Mouse (Mus musculus): ENCODE measurements at regions not wholly inside any gene's neighbourhood (a gene's known extent, or its start where the extent isn't known, plus 50 kb on each side); places are given as distances from the start of the nearest gene placed in this dataset.
A peak's percentile ranks its signal among the peaks of the same experiment; 100 is the strongest.
"Not testable (repeated sequence)": the region's sequence is repeated elsewhere in the genome, so short reads cannot be mapped to it uniquely, and the experiment has no call there.

DNA sequence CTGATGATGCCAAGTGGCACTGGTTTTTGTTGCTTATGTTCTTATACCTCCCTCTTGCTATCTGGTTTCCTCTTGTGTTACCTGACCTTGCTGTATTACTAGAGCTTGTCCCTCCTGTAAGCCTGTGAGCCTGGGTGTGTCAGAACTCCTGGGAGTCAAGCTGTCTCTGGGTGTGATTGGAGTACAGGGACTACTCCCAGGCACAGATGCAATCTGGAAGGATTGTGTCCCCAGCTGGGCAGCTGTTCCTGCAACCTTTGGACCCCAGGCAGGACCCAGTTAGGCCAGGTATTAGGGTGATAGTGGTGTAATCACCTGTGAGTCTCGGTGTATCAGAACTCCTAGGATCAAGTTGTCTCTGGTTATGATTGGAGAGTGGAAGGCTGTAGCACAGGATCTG is 97.4 kb upstream of the Dock11 start:
- no peaks in the 10 kb centered on the region for H3K9me3 ChIP-seq (ENCODE audit: control insufficient read depth)
- no peak overlapping the region for H3K4me2 ChIP-seq (replicated peaks; ENCODE audit: low read depth)
- no peak overlapping the region for H3K9ac ChIP-seq (ENCODE audit: low read depth, low read length)
- H3K4me1 ChIP-seq (replicated peaks; ENCODE audit: control insufficient read depth, insufficient read depth, low read length) = no peaks in the 10 kb centered on the region
- 30% methylated on average over 1 of the region's 1 CpGs for WGBS
- no peak overlapping the region for H3K4me3 ChIP-seq (ENCODE audit: low read depth, low read length)
- ATAC-seq = peak; percentile 36
- H3K27me3 ChIP-seq (replicated peaks; ENCODE audit: control insufficient read depth, insufficient read depth, low read length) = no peaks in the 10 kb centered on the region
- H3K27ac ChIP-seq (ENCODE audit: low read depth, low read length) = no peak overlapping the region
- TF ChIP-seq CTCF (IDR thresholded peaks at IDR 0.05; ENCODE audit: low read depth) = no peak
- H3K36me3 ChIP-seq (ENCODE audit: control insufficient read depth, insufficient read depth) = no peaks in the 10 kb centered on the region

DNA sequence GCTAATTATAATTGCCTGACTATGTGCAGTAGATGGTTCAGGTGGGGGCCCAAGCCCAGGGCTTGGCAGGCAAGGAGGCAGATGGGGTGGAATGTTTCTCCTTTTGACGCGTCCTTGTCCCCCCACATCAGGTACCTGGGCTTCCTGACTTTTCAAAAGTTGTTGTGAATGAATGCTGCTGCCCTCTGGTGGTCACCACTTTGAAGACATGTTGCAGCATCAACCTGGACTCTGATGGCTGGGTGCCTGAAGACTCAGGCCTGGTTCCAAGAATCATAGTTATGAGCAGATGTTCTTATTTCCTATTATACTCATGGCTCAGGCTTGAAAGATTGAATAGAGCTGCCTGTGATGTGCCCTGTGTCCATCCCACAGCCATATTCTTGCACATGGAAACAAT is 75.4 kb upstream of the Dock11 start:
- 53% methylated on average over 2 of the region's 2 CpGs for WGBS
- no peak overlapping the region for H3K27ac ChIP-seq (ENCODE audit: low read depth, low read length)
- no peaks in the 10 kb centered on the region for H3K4me1 ChIP-seq (replicated peaks; ENCODE audit: control insufficient read depth, insufficient read depth, low read length)
- TF ChIP-seq CTCF (IDR thresholded peaks at IDR 0.05; ENCODE audit: low read depth) = peak; percentile 62
- no peak overlapping the region for H3K4me2 ChIP-seq (replicated peaks; ENCODE audit: low read depth)
- no peak overlapping the region for H3K4me3 ChIP-seq (ENCODE audit: low read depth, low read length)
- H3K9ac ChIP-seq (ENCODE audit: low read depth, low read length) = no peak overlapping the region
- no peaks in the 10 kb centered on the region for H3K27me3 ChIP-seq (replicated peaks; ENCODE audit: control insufficient read depth, insufficient read depth, low read length)
- ATAC-seq = no peak
- no peaks in the 10 kb centered on the region for H3K36me3 ChIP-seq (ENCODE audit: control insufficient read depth, insufficient read depth)
- no peaks in the 10 kb centered on the region for H3K9me3 ChIP-seq (ENCODE audit: control insufficient read depth)

DNA sequence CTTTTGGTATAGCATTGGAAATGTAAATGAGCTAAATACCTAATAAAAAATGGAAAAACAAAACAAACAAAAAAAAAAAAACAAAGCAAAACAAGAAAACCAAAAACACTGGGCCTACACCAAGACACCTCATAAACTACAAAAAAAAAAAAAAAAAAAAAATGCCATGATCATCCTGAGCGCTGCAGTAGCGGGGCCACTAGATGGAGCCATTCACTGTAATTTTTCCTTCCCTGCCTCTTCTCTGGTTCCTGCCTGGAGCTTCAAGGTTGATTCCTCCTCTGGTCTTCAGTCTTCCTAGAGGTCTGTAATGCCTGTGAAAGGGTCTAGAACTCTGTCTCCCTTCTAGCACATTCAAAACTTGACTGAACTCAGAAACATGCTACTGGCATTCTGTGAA is 54.2 kb upstream of the Dock11 start:
- H3K4me2 ChIP-seq (replicated peaks; ENCODE audit: low read depth); H3K36me3 ChIP-seq (ENCODE audit: control insufficient read depth, insufficient read depth); H3K4me3 ChIP-seq (ENCODE audit: low read depth, low read length); H3K9ac ChIP-seq (ENCODE audit: low read depth, low read length); H3K27ac ChIP-seq (ENCODE audit: low read depth, low read length); ATAC-seq; H3K9me3 ChIP-seq (ENCODE audit: control insufficient read depth); H3K4me1 ChIP-seq (replicated peaks; ENCODE audit: control insufficient read depth, insufficient read depth, low read length); H3K27me3 ChIP-seq (replicated peaks; ENCODE audit: control insufficient read depth, insufficient read depth, low read length): not testable (repeated sequence)
- WGBS = 11% methylated on average over 2 of the region's 2 CpGs
- peak; percentile 54 for TF ChIP-seq CTCF (IDR thresholded peaks at IDR 0.05; ENCODE audit: low read depth)

DNA sequence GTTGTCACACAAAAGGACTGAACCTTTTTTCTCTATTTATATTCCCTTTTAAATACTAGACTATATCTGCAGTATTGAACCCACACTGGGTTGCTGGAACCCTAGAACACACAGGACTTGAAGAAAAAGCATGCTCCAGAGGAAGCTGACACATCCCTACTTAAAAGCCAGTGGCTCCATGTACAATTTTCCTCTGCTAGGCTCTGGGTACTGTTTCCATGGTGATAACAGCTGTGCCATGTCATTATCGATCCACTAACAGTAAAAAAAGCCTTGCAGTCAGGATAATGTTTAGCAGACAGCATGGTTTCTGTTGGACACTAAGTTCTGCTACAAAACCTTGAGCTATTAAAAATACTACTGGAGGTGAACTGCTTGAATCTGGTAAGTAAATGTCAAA is 50.6 kb upstream of the Dock11 start:
- no peak overlapping the region for H3K4me3 ChIP-seq (ENCODE audit: low read depth, low read length)
- no peaks in the 10 kb centered on the region for H3K27me3 ChIP-seq (replicated peaks; ENCODE audit: control insufficient read depth, insufficient read depth, low read length)
- 41% methylated on average over 1 of the region's 1 CpGs for WGBS
- H3K4me2 ChIP-seq (replicated peaks; ENCODE audit: low read depth) = no peak overlapping the region
- no peak for ATAC-seq
- H3K9me3 ChIP-seq (ENCODE audit: control insufficient read depth) = no peaks in the 10 kb centered on the region
- no peaks in the 10 kb centered on the region for H3K36me3 ChIP-seq (ENCODE audit: control insufficient read depth, insufficient read depth)
- TF ChIP-seq CTCF (IDR thresholded peaks at IDR 0.05; ENCODE audit: low read depth) = no peak
- H3K27ac ChIP-seq (ENCODE audit: low read depth, low read length) = no peak overlapping the region
- no peak overlapping the region for H3K9ac ChIP-seq (ENCODE audit: low read depth, low read length)
- no peaks in the 10 kb centered on the region for H3K4me1 ChIP-seq (replicated peaks; ENCODE audit: control insufficient read depth, insufficient read depth, low read length)
